Mouse (Mus musculus): Measurements from ENCODE around the gene Sox5. TPM values are rescaled to one million over a fixed set of nuclear protein-coding genes. Genes with fewer than 3 reads are reported as not detected.

The Sox5 gene
- total and polyA plus RNA-seq, 3 experiments = 0.08 to 0.47 (median 0.46) TPM

DNA sequence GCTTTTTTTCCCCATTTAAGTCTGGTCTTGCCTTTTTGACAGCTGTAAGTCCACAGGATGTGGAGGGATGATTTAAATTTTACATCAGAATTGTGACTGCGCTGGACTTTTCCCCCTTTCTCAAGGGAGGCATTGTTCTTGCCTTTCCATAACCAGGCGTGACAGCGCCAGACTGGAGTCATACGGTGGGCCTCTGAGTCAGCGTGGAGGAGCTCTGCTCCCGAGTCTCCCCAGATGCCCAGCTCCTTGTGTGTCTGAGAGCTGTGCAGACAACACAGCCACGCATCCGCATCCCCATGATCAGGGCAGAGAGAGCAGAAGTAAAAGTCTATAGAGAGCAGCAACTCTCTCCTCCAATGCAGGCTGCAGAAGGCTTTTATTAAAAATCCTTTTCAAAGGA is 615.7 kb downstream of the Sox5 start:
- Histone ChIP-seq H3K36me3 (replicated peaks in 1 of 2; ENCODE audit: control insufficient read depth in 1 of 2, insufficient read depth in 1 of 2, low read length in 1 of 2) (no peaks in the 10 kb centered on the region), H3K27me3 (replicated peaks) (no peaks in the 10 kb centered on the region), H3K4me1 (ENCODE audit: control insufficient read depth in 1 of 2, insufficient read depth in 2 of 2) (no peaks in the 10 kb centered on the region), H3K9ac (ENCODE audit: insufficient read depth, low read depth) (no peak overlapping the region), H3K79me2 (replicated peaks; ENCODE audit: control insufficient read depth, extremely low read depth, insufficient read depth, poor library complexity, severe bottlenecking) (no peaks in the 10 kb centered on the region), H3K9me3 (replicated peaks; ENCODE audit: low read length) (no peaks in the 10 kb centered on the region), H3K4me3 (replicated peaks in 1 of 3; ENCODE audit: low read depth in 2 of 3, low read length in 2 of 3, poor library complexity in 1 of 3) (no peak overlapping the region), H3K4me2 (ENCODE audit: insufficient read depth, low read depth, poor library complexity, severe bottlenecking) (no peak overlapping the region), H3K27ac (ENCODE audit: insufficient read depth, low read depth) (no peak overlapping the region)
- TF ChIP-seq TCF12 (IDR thresholded peaks at IDR 0.05; ENCODE audit: low read depth, low read length) (no peak), USF1 (IDR thresholded peaks at IDR 0.05; ENCODE audit: low read depth, low read length) (no peak), EP300 (IDR thresholded peaks at IDR 0.05; ENCODE audit: low read length) (no peak), JUND (conservative IDR thresholded peaks at IDR 0.05; ENCODE audit: low read depth, low read length) (no peak), GABPA (IDR thresholded peaks at IDR 0.05; ENCODE audit: insufficient replicate concordance, low read depth, low read length) (no peak), MXI1 (IDR thresholded peaks at IDR 0.05; ENCODE audit: low read depth, low read length) (no peak), IRF4 (IDR thresholded peaks at IDR 0.05; ENCODE audit: low read depth, low read length) (no peak), JUN (IDR thresholded peaks at IDR 0.05; ENCODE audit: insufficient read depth, low read depth, low read length) (no peak), POLR2A (IDR thresholded peaks at IDR 0.05; ENCODE audit: low read depth, low read length) (no peak), E2F4 (IDR thresholded peaks at IDR 0.05; ENCODE audit: insufficient replicate concordance, low read depth, low read length) (no peak), BHLHE40 (IDR thresholded peaks at IDR 0.05; ENCODE audit: low read depth, low read length) (no peak), SMC3 (IDR thresholded peaks at IDR 0.05; ENCODE audit: low read depth, low read length) (no peak), MAFK (IDR thresholded peaks at IDR 0.05; ENCODE audit: insufficient replicate concordance, low read length) (no peak), CHD2 (IDR thresholded peaks at IDR 0.05; ENCODE audit: low read length) (no peak), POLR2AphosphoS2 (IDR thresholded peaks at IDR 0.05; ENCODE audit: low read depth, low read length) (no peak), ELF1 (IDR thresholded peaks at IDR 0.05; ENCODE audit: low read depth, low read length) (no peak), UBTF (IDR thresholded peaks at IDR 0.05; ENCODE audit: low read depth, low read length) (no peak), ZKSCAN1 (IDR thresholded peaks at IDR 0.05; ENCODE audit: borderline replicate concordance, low read depth, low read length) (no peak)
- dilution Hi-C loops (cut with MboI; ENCODE audit: extremely low pct_ligation_motif_present, extremely low pct_unique_long_range_greater_than_20kb, low sequenced_read_pairs) = no loop called here
- no peak for DNase-seq (ENCODE audit: extremely low read depth)
- in situ Hi-C loops (cut with MboI; ENCODE audit: low pct_ligation_motif_present, low pct_unique_long_range_greater_than_20kb, low sequenced_read_pairs) = no loop called here

DNA sequence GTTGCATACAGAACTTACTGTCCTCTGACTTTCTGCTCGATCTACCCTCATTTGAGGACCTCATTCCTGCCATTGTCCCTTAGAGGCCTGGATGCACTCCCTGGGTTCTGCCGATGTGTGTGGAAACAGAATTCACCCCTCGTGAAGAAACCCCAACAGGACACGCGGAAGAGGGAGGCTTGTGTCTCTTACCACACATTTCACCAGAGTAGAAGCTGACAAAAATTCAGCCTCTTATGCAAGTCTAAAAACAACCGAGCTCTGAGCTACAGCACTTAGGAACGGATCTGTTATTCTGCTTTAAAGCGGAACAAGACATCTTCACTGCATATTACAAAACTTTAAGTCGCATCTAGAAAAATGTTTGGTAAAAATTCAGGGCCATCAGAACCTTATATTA is 618.3 kb downstream of the Sox5 start:
- Histone ChIP-seq H3K4me1 (ENCODE audit: control insufficient read depth in 1 of 2, insufficient read depth in 2 of 2) (no peaks in the 10 kb centered on the region), H3K4me2 (ENCODE audit: insufficient read depth, low read depth, poor library complexity, severe bottlenecking) (no peak overlapping the region), H3K27me3 (replicated peaks) (no peaks in the 10 kb centered on the region), H3K4me3 (replicated peaks in 1 of 3; ENCODE audit: low read depth in 2 of 3, low read length in 2 of 3, poor library complexity in 1 of 3) (no peak overlapping the region), H3K9ac (ENCODE audit: insufficient read depth, low read depth) (no peak overlapping the region), H3K36me3 (replicated peaks in 1 of 2; ENCODE audit: control insufficient read depth in 1 of 2, insufficient read depth in 1 of 2, low read length in 1 of 2) (no peaks in the 10 kb centered on the region), H3K9me3 (replicated peaks; ENCODE audit: low read length) (no peaks in the 10 kb centered on the region), H3K27ac (ENCODE audit: insufficient read depth, low read depth) (no peak overlapping the region), H3K79me2 (replicated peaks; ENCODE audit: control insufficient read depth, extremely low read depth, insufficient read depth, poor library complexity, severe bottlenecking) (no peaks in the 10 kb centered on the region)
- dilution Hi-C loops (cut with MboI; ENCODE audit: extremely low pct_ligation_motif_present, extremely low pct_unique_long_range_greater_than_20kb, low sequenced_read_pairs) (no loop called here), in situ Hi-C loops (cut with MboI; ENCODE audit: low pct_ligation_motif_present, low pct_unique_long_range_greater_than_20kb, low sequenced_read_pairs) (no loop called here)
- no peak for TF ChIP-seq EP300 (IDR thresholded peaks at IDR 0.05; ENCODE audit: low read length)
- TF ChIP-seq CTCF (conservative IDR thresholded peaks at IDR 0.05 in 1 of 2, IDR thresholded peaks at IDR 0.05 in 1 of 2; ENCODE audit: low read depth in 2 of 2, low read length in 2 of 2) = no peak
- TF ChIP-seq POLR2AphosphoS2 (IDR thresholded peaks at IDR 0.05; ENCODE audit: low read depth, low read length) = no peak
- no peak for TF ChIP-seq KAT2A (IDR thresholded peaks at IDR 0.05; ENCODE audit: insufficient replicate concordance, low read length)
- no peak for TF ChIP-seq E2F4 (IDR thresholded peaks at IDR 0.05; ENCODE audit: insufficient replicate concordance, low read depth, low read length)
- TF ChIP-seq USF1 (IDR thresholded peaks at IDR 0.05; ENCODE audit: low read depth, low read length) = no peak
- no peak for TF ChIP-seq MYC (IDR thresholded peaks at IDR 0.05; ENCODE audit: low read depth, low read length)
- TF ChIP-seq HCFC1 (IDR thresholded peaks at IDR 0.05; ENCODE audit: low read depth, low read length) = no peak
- TF ChIP-seq NRF1 (IDR thresholded peaks at IDR 0.05; ENCODE audit: low read depth, low read length) = no peak
- TF ChIP-seq POLR2A (IDR thresholded peaks at IDR 0.05; ENCODE audit: low read depth, low read length) = no peak
- DNase-seq (ENCODE audit: extremely low read depth) = no peak

All from CH12.LX (cell line).